Mouse (Mus musculus): ENCODE results near the gene Bcl2l12.

DNA sequence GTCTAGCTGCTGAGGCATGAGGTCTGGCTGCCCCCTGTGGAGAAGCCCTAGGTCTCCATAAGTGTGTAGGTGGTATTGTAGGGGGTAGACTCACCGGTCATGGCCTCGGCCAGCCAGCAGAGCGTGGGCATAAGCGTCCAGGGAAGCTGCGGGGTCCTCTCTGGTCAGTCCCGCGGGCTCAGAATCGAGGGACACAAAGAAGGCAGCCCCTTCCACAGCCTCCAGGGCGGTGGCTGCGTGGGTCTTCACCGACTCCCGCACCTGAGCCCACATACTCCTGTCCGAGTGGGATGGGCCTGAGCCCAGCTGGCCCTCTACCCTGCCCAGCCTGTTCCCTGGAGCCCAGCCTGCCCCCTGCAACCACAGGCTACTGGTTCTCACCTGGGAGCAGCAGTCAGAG is 33.5 kb downstream of the Bcl2l12 start:
- no peak for TF ChIP-seq CTCF (conservative IDR thresholded peaks at IDR 0.05; ENCODE audit: low read length)
- no peak for TF ChIP-seq POU5F1 (IDR thresholded peaks at IDR 0.05; ENCODE audit: borderline replicate concordance, low read length)
- no peak for TF ChIP-seq NANOG (IDR thresholded peaks at IDR 0.05; ENCODE audit: borderline replicate concordance, low read length)
